Mouse (Mus musculus): ENCODE measurements around the gene 1810024B03Rik.
A peak's percentile ranks its signal among the peaks of the same experiment; 100 is the strongest.

Gene 1810024B03Rik

DNA sequence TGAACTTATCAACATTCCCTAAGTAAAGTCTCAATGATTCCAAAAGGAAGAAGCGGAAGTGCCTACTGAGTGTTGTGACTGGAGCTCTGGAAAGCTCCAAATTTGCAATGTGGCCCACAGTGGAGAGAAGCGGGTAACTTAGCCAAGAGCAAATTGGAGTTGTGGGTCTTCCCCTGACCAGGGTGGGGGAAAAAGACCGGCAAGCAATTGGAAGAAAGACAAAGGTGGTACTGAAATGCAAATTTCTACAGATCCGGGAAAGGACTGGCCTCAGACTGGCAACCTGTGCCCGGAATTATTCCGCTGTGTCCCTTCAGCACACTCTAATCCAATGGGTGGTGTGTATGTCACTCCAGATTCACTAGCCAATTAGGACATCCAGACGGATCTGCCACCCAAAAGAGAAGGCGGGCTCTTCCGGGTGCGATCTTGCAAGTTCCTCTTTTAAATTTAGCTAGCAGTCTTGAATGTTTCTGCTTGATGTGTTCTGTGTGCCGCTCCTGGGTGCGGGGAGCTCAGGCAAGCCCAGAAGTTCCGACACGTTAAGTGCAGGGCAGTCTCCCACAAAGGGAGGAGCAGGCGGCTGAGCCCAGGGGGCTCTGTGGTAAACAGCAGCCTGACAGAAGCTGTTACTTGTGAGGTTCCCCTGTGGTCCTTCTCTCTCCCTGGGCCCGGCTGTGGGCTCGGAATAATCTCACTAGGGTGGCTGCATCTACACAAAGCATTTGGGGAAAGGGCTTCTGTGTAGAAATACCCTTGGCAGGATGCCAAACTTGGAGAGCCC, 25.3 kb downstream of the 1810024B03Rik start:
- peak; percentile 98 for DNase-seq (ENCODE audit: low read depth, low spot score)

DNA sequence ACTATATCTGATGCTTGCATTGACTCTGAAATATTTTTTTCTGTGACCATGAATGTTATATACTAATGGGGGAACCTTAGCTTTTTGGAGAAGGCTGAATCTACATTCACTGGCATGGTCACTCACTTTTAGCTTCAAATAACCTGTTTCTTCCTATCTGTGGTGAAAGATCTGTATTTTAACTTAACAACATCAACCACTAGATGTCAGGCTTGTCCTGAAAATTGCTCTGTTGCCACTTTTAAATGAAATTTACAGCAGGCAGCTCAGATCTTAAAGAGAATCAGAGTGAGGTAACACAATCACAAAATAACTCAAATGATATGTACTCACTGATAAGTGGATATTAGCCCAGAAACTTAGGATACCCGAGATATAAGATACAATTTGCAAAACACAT, 41.8 kb downstream of the 1810024B03Rik start:
- DNase-seq (ENCODE audit: low read depth, low spot score), result peak; percentile 39

GRCm38 (mm10) chr2:127165675-127166074, 42.4 kb downstream of the 1810024B03Rik start:
- DNase-seq (ENCODE audit: low read depth, low spot score), result no peak

DNA sequence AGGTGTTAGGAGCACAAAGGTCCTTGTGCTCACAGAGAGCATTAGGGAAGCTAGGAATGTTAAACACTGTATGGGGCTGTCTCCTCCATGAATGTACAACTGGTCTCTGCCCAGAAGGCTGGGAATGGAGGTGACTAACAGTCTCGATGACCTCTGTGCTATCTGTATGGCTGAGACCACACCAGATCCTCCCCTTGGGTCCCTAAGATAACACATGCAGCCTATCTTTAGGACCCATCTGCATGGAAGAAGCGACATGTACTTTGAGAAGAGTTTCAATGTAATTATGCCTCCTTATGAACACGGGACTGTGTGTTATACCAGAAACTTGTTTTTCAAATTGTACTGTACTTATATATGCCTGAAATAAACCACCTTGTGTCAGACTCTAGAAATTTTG, 62.4 kb downstream of the 1810024B03Rik start:
- no peak for DNase-seq (ENCODE audit: low read depth, low spot score)

DNA sequence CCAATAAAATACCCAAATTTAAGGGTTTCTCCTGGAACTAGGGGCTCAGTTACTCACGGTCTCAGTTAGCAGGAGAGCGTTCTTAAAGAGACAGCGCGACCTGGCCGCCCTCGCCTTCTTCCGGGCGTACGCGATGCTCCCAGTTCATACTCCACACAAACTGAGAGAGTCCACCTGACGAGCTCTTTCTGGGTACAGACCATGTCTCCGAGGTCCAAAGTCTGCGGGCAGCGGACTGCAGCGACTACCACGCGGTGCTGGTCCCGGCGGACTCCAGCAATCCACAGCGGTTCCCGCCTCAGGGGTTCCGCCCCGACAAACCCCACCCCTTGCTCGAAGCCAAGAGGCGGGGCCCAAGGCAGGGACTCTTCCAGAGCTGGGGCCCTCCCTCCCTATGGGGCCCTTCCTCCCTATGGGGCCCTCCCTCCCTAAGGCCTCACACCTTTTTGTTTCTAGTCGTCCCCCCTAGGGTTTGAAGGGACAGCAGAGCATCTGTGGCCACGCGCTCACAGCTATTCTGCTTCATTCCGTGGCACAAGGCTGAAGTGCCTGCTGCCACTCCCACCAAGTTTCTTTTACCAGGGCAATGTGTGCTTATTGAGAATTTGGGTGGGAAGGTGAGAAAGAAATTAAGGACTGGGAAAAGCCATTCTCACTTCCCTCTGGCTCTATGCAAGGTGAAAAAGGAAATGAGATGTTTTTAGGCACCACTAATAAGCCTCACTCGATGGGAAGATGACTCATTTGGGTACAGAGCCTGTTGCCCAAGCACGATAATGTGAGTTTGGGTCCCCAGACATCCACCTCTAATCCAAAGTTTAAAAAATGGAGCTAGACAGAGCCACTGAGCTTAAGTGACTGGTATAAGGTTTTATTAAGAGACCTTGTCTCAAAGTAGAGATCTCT, 64.7 kb downstream of the 1810024B03Rik start, which contains the start of gene Itpripl1:
Gene Itpripl1 (minus strand): TSS at position 285 of the 906 bp plus-strand sequence.
- DNase-seq (ENCODE audit: low read depth, low spot score), result peak; percentile 77

DNA sequence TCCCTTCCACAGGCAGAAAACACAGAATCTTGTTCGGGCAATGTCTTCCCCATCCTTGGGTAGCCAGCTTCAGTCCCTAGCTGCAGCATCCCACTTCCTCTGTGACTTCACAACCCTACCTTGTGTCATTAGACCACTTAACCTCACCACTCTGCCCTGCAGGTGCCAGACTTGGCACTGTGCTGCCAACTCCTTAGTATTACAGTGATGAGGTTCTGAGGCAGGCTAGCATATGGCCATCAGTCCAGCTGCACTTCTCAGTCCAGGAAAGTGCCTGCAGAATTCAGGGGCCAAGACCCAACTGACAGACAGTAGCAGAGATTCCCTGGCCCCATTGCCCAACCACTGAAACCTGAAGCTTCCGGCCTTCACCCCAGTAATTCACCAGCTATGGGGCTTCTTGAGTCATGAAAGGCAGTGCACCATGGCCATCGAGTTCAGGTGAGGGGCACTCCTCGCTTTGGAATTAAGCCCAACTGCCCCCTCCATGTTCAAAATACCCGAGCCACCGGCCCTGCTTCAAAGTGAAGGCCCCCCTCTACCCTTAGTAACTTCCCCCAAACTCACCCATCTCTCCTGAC, 65.4 kb downstream of the 1810024B03Rik start:
- no peak for DNase-seq (ENCODE audit: low read depth, low spot score)

GRCm38 (mm10) chr2:127142031-127142430, 66.0 kb downstream of the 1810024B03Rik start:
- no peak for DNase-seq (ENCODE audit: low read depth, low spot score)

DNA sequence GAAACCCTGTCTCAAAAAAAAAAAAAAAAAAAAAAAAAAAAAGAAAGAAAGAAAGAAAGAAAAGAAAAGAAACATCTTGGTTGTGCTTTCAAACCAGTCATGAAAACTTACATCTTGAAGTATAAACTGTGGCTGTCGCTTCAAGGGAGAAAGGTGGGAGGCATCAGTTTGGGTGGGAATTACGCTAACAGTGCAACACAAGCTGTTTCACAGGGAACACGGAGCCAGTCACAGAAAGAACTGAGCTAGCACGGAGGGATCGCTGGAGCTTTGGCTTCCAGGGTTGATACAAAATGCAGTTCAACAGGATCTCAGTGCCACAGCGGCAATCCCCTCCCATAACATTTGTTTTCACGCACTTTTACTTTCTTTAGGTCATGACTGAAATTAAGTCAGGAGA, 68.1 kb downstream of the 1810024B03Rik start:
- no peak for DNase-seq (ENCODE audit: low read depth, low spot score)

DNA sequence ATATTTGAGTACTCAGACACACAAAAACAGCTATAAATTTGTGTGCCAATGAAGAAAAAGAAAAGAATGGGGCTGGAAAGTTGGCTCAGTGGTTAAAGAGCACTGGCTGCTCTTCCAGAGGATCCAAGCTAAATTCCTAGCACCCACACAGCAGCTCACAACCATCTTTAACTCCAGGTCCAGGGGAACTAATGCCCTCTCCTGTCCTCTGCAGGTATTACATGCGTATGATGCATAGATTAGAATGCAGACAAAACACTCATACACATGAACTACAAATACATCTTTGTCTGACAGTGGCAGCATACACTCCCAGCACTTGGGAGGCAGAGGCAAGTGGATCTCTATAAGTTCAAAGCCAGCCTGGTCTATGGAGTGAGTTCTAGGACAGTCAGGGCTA, 68.5 kb downstream of the 1810024B03Rik start:
- DNase-seq (ENCODE audit: low read depth, low spot score), result peak; percentile 63

DNA sequence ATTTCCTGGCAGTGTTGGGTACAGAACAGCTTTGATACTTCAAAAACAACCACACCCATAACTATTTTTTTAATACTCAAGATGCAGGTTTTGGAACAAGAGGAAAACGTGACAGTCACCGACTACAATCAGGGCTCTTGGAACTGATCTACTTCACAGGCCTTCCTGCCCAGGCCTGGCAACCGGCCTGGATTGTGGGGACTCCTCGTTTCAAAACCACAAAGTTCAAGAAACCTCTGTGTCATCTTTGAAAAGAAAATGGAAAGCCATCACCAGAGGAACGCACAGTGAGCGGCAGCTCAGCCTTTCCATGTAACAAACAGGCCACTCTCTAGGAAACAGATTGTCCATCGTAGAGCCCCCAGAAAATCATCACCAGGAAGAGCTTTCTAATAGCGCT, 69.0 kb downstream of the 1810024B03Rik start:
- no peak for DNase-seq (ENCODE audit: low read depth, low spot score)

DNA sequence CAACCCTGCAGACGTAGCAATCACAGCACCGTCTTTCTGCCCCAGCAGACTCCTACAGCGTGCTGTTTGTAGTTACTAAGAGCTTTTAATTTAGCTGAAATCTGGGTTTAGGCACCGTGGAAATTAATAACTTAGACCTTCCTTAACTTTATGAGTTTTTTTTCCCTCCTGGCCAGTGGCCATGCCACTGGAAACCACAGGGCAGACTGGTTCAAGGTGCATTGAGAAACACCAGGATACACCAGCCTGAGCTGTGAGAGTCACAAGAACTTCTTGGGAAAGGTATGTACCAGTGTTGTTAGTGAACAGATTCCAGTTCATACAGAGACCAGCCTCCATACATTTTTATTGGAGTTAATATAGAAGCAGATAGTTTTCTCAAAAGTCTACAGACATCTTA, 69.6 kb downstream of the 1810024B03Rik start:
- DNase-seq (ENCODE audit: low read depth, low spot score), result no peak

- DNase-seq (ENCODE audit: low read depth, low spot score), result no peak
Measured at GRCm38 (mm10) chr2:127137838-127138420, 70.2 kb downstream of the 1810024B03Rik start.

DNA sequence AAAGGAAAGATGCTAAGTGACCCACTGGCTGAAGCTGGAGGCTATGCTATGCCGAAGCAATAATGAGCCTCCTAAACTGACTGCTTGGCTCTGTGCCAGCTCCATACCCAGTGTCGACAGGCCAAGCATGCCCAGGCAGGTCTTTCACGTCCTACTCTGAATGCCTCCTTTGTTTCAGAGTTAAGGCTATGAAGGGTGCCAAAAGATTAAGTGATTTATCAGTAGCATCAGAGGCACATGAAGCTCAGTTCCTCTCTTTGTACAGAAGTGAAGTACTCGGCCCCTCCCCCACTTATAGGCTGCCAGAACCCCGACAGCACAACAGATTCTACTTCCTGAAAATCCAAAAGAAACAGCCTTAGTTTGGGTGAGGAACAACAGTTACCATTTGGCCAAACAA, 71.1 kb downstream of the 1810024B03Rik start:
- peak; percentile 36 for DNase-seq (ENCODE audit: low read depth, low spot score)

All from R1 (cell line).